Mouse (Mus musculus) forebrain, embryonic 12.5 days (tissue): ENCODE measurements around the gene Jph2. TPM values are rescaled to one million over a fixed set of nuclear protein-coding genes. Genes with fewer than 3 reads are reported as not detected.
"Not testable (repeated sequence)": the region's sequence is repeated elsewhere in the genome, so short reads cannot be mapped to it uniquely, and the experiment has no call there.

Experiments used
- ATAC-seq: fragments of 200-750 bp; cut with Nextera tagmentation; 2 replicates; pipeline ENCODE4 v1.8.0; 2017; ENCODE audit warnings: moderate TSS enrichment; ENCODE audit not compliant: low FRiP score
- H3K27ac ChIP-seq: fragments of 300-500 bp; sonication (generic); 2 replicates; pipeline ENCODE4 v1.5.1; 2016; ENCODE audit warnings: mild to moderate bottlenecking
- H3K27me3 ChIP-seq: fragments of 300-500 bp; sonication (generic); 2 replicates; pipeline ENCODE4 v1.6.1; 2016; ENCODE audit warnings: mild to moderate bottlenecking
- H3K36me3 ChIP-seq: fragments of 300-500 bp; sonication (generic); replicated peaks from 2 replicates; pipeline ENCODE4 v1.6.1; 2016; ENCODE audit warnings: mild to moderate bottlenecking
- H3K4me1 ChIP-seq: fragments of 300-500 bp; sonication (generic); 2 replicates; pipeline ENCODE4 v1.6.1; 2016
- H3K4me2 ChIP-seq: fragments of 300-500 bp; sonication (generic); 2 replicates; pipeline ENCODE4 v1.6.1; 2016; ENCODE audit warnings: mild to moderate bottlenecking, moderate library complexity
- H3K4me3 ChIP-seq: fragments of 300-500 bp; sonication (generic); replicated peaks from 2 replicates; pipeline ENCODE4 v1.5.1; 2016; ENCODE audit warnings: mild to moderate bottlenecking
- H3K9ac ChIP-seq: fragments of 300-500 bp; sonication (generic); 2 replicates; pipeline ENCODE4 v1.6.1; 2016; ENCODE audit warnings: mild to moderate bottlenecking
- H3K9me3 ChIP-seq: fragments of 300-500 bp; sonication (generic); 2 replicates; pipeline ENCODE4 v1.6.1; 2016
- WGBS: fragments of 180-500 bp; shearing (Covaris S2); methylation state at CpG from one replicate; pipeline ENCODE4 v1.1.7; 2016; 5-methylcytosine and 5-hydroxymethylcytosine counted together
- polyA plus RNA-seq: library from polyadenylated mRNA; unstranded; fragments of >200 nt; fragmentation: Nextera tagmentation; extraction: Ambion mirVana; gene quantifications from 2 replicates; pipeline ENCODE4 v1.2.1, GENCODE M21; 2016

Jph2 gene
- polyA plus RNA-seq, 1 experiment from 2014 or later: 0.24 TPM

GRCm38 (mm10) chr2:163422895-163423660 is 25.3 kb upstream of the Jph2 start:
- H3K4me2 ChIP-seq: no peak overlapping the region
- H3K4me3 ChIP-seq: no peak overlapping the region
- 79% methylated on average over 9 of the region's 9 CpGs for WGBS
- H3K36me3 ChIP-seq: 0 out of 2 replicates have a peak, but pooled peaks cover 12% of the 10 kb centered on the region
- H3K4me1 ChIP-seq: peaks cover 25% of the 10 kb centered on the region
- ATAC-seq: no peak
- H3K9me3 ChIP-seq: no peaks in the 10 kb centered on the region
- no peak overlapping the region for H3K27ac ChIP-seq
- H3K27me3 ChIP-seq: no peaks in the 10 kb centered on the region
- H3K9ac ChIP-seq: no peak overlapping the region

GRCm38 (mm10) chr2:163420366-163420886 is 22.6 kb upstream of the Jph2 start:
- peak overlapping the region; percentile 98 for H3K4me3 ChIP-seq
- H3K27me3 ChIP-seq: no peaks in the 10 kb centered on the region
- peaks cover 32% of the 10 kb centered on the region for H3K4me1 ChIP-seq
- no peak for ATAC-seq
- WGBS: 38% methylated on average over 10 of the region's 10 CpGs
- 0 out of 2 replicates have a peak, but pooled peaks cover 12% of the 10 kb centered on the region for H3K36me3 ChIP-seq
- no peak overlapping the region for H3K27ac ChIP-seq
- peak overlapping the region; percentile 66 for H3K9ac ChIP-seq
- H3K9me3 ChIP-seq: no peaks in the 10 kb centered on the region
- H3K4me2 ChIP-seq: peak overlapping the region; percentile 95

GRCm38 (mm10) chr2:163419346-163420045 is 21.7 kb upstream of the Jph2 start:
- under 1% methylated on average over 64 of the region's 71 CpGs for WGBS
- H3K36me3 ChIP-seq: peaks cover 17% of the 10 kb centered on the region
- H3K4me1 ChIP-seq: peaks cover 31% of the 10 kb centered on the region
- H3K27ac ChIP-seq: peak overlapping the region; percentile 68; the same call in 1 of the 2 replicates
- no peaks in the 10 kb centered on the region for H3K9me3 ChIP-seq
- peak overlapping the region; percentile 98 for H3K4me3 ChIP-seq
- no peaks in the 10 kb centered on the region for H3K27me3 ChIP-seq
- H3K9ac ChIP-seq: peak overlapping the region; percentile 94
- peak; percentile 99 for ATAC-seq
- peak overlapping the region; percentile 95 for H3K4me2 ChIP-seq

- Histone ChIP-seq H3K4me3 (peak overlapping the region; percentile 98), H3K4me2 (peak overlapping the region; percentile 95), H3K9ac (peak overlapping the region; percentile 94), H3K27me3 (no peaks in the 10 kb centered on the region), H3K36me3 (peaks cover 22% of the 10 kb centered on the region), H3K4me1 (peaks cover 28% of the 10 kb centered on the region), H3K27ac (peak overlapping the region; percentile 56; the same call in 1 of the 2 replicates), H3K9me3 (no peaks in the 10 kb centered on the region)
- WGBS: 0% methylated on average over 42 of the region's 50 CpGs
- no peak for ATAC-seq
Measured at GRCm38 (mm10) chr2:163418841-163419345, 21.1 kb upstream of the Jph2 start.

GRCm38 (mm10) chr2:163417830-163418229 is 20.0 kb upstream of the Jph2 start:
- H3K27ac ChIP-seq: no peak overlapping the region
- H3K4me3 ChIP-seq: peak overlapping the region; percentile 98
- peaks cover 28% of the 10 kb centered on the region for H3K4me1 ChIP-seq
- H3K36me3 ChIP-seq: peaks cover 18% of the 10 kb centered on the region
- H3K9ac ChIP-seq: peak overlapping the region; percentile 94
- H3K9me3 ChIP-seq: no peaks in the 10 kb centered on the region
- no peak for ATAC-seq
- H3K27me3 ChIP-seq: no peaks in the 10 kb centered on the region
- peak overlapping the region; percentile 95 for H3K4me2 ChIP-seq

- Histone ChIP-seq H3K4me2 (no peak overlapping the region), H3K27ac (no peak overlapping the region), H3K9me3 (no peaks in the 10 kb centered on the region), H3K4me3 (no peak overlapping the region), H3K36me3 (peaks cover 17% of the 10 kb centered on the region), H3K4me1 (peaks cover 28% of the 10 kb centered on the region), H3K27me3 (no peaks in the 10 kb centered on the region), H3K9ac (no peak overlapping the region)
- 93% methylated on average over 6 of the region's 6 CpGs for WGBS
- no peak for ATAC-seq
Measured at GRCm38 (mm10) chr2:163417026-163417425, 19.2 kb upstream of the Jph2 start.

- Histone ChIP-seq H3K4me3 (no peak overlapping the region), H3K27me3 (no peaks in the 10 kb centered on the region), H3K4me1 (peaks cover 6% of the 10 kb centered on the region), H3K36me3 (peaks cover 56% of the 10 kb centered on the region), H3K4me2 (no peak overlapping the region), H3K9me3 (no peaks in the 10 kb centered on the region), H3K27ac (no peak overlapping the region), H3K9ac (no peak overlapping the region)
- WGBS: 91% methylated on average over 9 of the region's 9 CpGs
- no peak for ATAC-seq
Measured at GRCm38 (mm10) chr2:163412846-163413590, 15.2 kb upstream of the Jph2 start.

- Histone ChIP-seq H3K36me3 (peaks cover 60% of the 10 kb centered on the region), H3K4me3 (no peak overlapping the region), H3K9me3 (no peaks in the 10 kb centered on the region), H3K4me1 (peaks cover under 1% of the 10 kb centered on the region; the same call in 1 of the 2 replicates), H3K9ac (no peak overlapping the region), H3K27ac (no peak overlapping the region), H3K27me3 (no peaks in the 10 kb centered on the region), H3K4me2 (no peak overlapping the region)
- no peak for ATAC-seq
- WGBS: 99% methylated on average over 4 of the region's 4 CpGs
Measured at GRCm38 (mm10) chr2:163412419-163412818, 14.6 kb upstream of the Jph2 start.

- no peaks in the 10 kb centered on the region for H3K4me1 ChIP-seq
- H3K4me3 ChIP-seq: no peak overlapping the region
- H3K9me3 ChIP-seq: no peaks in the 10 kb centered on the region
- H3K36me3 ChIP-seq: peaks cover 66% of the 10 kb centered on the region
- H3K27ac ChIP-seq: no peak overlapping the region
- ATAC-seq: no peak
- H3K4me2 ChIP-seq: no peak overlapping the region
- no peak overlapping the region for H3K9ac ChIP-seq
- no peaks in the 10 kb centered on the region for H3K27me3 ChIP-seq
- 90% methylated on average over 4 of the region's 4 CpGs for WGBS
Measured at GRCm38 (mm10) chr2:163411840-163412239, 14.0 kb upstream of the Jph2 start.

- H3K4me1 ChIP-seq, H3K9me3 ChIP-seq, H3K4me3 ChIP-seq, H3K27me3 ChIP-seq, H3K4me2 ChIP-seq, H3K9ac ChIP-seq, ATAC-seq, H3K27ac ChIP-seq: not testable (repeated sequence)
- peaks cover 66% of the 10 kb centered on the region for H3K36me3 ChIP-seq
- 94% methylated on average over 3 of the region's 3 CpGs for WGBS
Measured at GRCm38 (mm10) chr2:163411344-163411743, 13.6 kb upstream of the Jph2 start.

GRCm38 (mm10) chr2:163410211-163410610 is 12.4 kb upstream of the Jph2 start:
- Histone ChIP-seq H3K4me1 (no peaks in the 10 kb centered on the region), H3K4me3 (no peak overlapping the region), H3K27me3 (no peaks in the 10 kb centered on the region), H3K27ac (no peak overlapping the region), H3K4me2 (no peak overlapping the region), H3K36me3 (peaks cover 71% of the 10 kb centered on the region), H3K9ac (no peak overlapping the region), H3K9me3 (no peaks in the 10 kb centered on the region)
- no peak for ATAC-seq
- WGBS: 89% methylated on average over 3 of the region's 3 CpGs
